Mouse (Mus musculus): ENCODE results near the gene Aggf1. TPM values are rescaled to one million over a fixed set of nuclear protein-coding genes. Genes with fewer than 3 reads are reported as not detected.
A peak's percentile ranks its signal among the peaks of the same experiment; 100 is the strongest.

Aggf1 gene
- total RNA-seq, 4 experiments from 2014 or later = 21.2 to 26.1 (median 23.6) TPM

DNA sequence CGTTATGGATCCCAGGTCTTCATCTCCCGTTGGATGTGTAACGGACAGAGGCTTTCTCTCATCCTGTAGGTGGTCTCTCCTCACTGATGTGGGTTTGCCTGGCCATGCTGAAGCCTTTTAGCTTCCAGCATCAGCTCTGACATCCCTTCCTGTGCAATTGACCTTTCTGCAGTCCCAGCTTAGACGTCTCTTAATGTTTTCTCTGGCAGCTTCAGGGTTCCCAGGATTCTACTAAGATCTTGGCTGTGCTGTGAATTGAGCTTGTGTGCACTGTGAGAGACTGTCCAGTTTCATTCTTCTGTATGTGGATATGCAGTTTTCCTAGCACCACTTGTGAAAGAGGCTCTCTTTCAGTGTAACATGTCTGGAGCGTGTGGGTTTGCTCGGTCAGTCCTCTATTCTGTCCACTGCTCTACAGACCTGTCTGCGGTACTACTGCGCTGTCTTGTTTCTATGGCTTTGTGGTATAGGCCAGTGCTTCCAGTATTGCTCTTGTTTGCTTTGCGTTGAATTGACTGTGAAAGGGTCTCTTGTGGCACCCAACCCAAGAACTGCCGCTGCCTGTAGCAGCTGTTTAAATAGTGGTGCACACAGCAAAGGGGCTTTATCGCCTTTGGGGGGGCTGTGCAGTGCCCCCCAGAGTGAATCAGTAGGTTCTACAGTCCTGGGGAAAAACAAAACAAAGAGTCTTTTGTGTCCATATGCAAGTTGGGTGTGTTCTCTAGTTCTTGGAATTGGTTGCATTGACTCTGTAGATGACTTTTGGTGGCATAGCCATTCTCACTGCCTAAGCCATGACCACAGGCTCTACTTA lies 42.9 kb downstream of the Aggf1 start:
- DNase-seq (ENCODE audit: low spot score) = no peak

DNA sequence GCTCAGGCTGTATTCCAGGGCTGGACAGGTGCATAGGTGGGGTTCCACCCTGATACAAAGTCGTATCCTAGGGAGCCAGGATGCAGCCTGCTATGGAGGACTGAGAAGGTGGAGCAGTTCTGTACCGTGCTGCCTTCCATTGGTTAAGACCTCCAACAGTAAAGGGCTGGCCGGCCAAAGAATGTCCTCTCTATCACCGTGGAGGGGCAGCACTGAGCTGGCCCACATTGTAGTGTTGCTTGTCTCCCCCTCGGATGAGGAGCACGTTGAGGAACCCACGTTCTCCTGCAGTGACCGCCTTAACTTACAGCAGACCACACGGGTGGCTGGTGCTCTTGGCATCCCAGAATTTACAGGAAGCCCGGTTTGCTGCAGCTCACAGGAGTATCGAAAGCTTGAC lies 44.6 kb downstream of the Aggf1 start:
- DNase-seq (ENCODE audit: low spot score) = no peak

DNA sequence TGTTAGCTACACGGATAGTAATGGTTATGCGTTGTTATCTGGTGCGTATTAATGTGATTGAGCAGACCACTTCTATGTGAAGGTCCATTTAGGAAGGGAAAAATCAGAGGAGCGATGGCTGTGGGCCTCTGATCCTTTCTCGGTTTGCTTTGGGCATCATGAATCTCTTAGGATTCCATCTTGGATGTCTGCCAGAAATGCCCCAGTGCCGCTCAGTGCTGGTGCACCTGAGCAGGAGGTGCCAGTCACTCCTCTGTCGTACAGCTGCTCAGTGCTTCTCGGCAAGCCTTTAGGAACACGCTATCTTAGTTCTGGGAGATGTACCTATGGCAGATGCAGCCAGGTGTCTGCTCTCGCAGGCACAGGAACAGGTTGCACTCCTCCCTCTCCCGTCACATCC lies 46.4 kb downstream of the Aggf1 start:
- DNase-seq (ENCODE audit: low spot score) = no peak

DNA sequence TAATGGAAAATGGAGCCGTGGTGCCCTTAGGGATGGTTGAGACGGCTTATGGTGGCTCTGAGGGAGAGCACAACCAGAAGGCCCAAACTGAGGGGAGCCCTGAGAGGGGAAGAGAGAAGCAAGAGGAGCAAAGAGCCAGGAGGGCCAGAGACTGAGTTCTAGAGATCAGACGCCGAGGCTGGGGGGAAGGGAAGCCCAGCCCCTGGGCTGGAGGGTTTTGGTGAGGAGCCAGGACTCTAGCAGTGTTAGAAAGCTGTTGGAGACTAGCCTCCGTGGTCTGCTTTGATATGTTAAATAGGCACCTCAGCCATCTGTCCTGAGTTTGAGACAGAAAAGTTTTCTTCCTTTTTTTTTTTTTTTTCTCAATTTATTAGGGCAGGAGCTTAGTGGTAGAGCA lies 47.8 kb downstream of the Aggf1 start:
- no peak for DNase-seq (ENCODE audit: low spot score)

DNA sequence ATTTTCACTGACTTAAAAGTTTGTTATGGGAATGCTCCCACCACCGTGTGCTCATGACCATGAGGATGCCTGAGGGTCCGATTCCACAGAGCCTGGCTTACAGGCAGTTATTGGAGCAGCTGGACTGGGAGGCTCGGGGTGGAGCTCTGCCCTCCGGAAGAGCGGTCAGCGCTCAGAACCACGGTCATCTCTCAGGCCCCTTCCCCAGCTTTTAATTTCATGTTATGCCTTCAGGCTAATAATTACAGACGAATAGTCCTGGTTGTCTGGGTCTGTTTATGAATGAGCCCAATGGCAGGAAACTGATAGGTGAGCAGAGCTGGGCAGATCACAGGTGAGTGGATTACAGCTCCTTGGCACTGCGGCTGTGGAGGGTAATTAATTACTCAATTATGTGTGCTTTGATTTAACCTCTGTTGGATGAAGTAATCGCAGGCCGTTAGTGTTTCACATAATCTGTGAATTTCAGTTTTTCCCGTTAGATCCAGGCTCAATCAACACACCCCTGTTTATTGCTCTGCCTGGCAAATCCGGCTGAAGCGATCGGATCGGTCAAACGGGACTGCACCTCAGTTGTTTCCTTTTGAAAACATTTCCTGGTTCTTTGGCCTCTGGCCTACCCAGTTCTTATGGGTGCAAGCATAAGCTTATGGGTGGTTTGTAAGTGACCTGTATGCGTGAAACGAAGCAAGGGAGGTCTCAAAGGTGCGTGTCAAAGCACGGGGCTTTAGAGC lies 48.4 kb downstream of the Aggf1 start:
- DNase-seq (ENCODE audit: low spot score) = no peak

DNA sequence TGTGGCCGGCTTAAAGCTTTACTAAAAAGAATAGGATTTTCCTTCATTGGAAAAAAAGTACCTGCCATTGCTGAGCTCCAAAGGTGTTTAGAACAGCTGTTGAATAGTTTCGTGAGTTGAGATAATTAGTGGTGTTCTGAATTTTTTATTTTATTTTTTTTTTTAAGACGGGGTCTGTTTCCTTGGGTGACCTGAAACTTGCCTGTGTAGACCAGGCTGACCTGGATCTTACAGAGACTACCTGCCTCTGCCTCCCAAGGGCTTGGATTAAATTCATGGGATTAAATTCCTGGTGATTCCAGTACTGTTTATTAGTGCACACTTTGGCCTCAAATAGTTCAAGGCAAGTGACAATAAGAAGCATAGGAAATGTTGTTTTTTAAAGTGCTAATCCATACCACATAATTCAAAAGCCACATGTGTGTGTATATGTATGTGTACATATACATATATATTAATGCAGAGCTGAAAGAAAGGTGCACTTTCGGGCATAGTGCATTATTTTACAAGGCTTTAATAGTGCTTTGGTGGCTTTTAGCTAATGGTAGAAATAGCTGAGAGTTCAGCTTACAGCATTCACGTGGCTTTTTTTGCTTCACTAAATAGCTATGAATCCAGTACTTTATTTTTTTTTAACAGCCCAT lies 49.1 kb downstream of the Aggf1 start:
- no peak for DNase-seq (ENCODE audit: low spot score)

DNA sequence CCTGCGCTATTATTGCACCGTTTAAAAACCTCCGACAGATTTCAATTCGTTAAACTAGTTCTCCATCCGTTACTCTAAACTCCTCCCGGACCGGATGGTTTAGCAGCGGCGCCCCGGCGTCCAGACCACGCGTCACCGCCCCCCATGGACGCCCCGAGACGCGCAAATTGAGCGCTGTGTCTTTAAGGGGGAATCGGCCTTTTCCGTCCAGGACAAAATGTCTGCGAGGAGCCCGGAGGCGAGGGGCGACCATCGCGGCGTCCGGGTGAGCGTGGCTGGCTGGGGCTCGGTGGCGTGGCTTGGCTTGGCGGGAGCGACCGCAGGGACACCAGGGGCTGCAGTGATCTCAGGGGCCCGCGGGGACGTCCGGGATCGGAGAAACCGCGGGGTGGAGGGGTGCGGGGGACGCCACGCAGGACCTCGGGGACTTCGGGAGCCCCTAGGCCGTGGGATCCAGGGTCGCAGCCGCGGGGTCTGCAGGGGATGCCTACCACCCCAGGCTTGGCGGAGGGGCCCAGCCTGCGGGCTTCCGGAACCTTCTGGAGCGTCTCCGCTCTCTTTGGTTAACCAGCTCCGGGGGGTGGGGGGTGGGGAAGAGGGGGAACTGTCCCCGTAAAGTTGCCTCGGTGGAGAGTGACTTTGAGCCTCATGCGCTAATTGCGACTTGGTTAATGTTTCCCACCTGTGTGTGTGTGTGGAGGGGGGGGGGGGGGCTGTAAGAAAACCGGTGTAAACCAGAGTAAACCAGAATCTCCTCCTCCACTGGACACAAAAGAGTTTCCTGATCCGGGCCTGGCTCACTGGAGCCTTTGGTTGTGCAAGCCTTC lies 49.9 kb downstream of the Aggf1 start:
- DNase-seq (ENCODE audit: low spot score) = peak; percentile 68

DNA sequence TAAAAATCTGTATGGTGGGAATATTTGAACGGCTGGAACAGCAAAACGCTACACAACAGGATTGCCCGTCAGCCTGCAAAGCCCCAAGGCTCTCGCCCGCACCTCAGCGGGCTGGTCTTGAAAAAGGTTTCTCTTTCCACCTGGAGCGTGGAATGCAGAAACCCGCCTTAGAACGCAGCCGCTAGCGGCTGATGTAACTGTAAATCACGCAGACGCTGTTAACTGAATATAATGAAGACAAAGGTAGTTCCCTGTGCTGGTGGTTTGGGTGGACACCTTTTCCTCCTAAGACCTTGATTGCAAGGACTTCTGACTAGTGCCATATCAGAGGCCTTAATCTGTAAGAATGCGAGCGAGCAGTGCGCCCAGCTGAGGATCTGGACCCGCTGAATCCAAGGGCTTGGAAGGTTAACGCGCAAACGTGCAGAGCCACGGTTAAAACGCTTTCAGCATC lies 50.5 kb downstream of the Aggf1 start:
- DNase-seq (ENCODE audit: low spot score) = no peak

DNA sequence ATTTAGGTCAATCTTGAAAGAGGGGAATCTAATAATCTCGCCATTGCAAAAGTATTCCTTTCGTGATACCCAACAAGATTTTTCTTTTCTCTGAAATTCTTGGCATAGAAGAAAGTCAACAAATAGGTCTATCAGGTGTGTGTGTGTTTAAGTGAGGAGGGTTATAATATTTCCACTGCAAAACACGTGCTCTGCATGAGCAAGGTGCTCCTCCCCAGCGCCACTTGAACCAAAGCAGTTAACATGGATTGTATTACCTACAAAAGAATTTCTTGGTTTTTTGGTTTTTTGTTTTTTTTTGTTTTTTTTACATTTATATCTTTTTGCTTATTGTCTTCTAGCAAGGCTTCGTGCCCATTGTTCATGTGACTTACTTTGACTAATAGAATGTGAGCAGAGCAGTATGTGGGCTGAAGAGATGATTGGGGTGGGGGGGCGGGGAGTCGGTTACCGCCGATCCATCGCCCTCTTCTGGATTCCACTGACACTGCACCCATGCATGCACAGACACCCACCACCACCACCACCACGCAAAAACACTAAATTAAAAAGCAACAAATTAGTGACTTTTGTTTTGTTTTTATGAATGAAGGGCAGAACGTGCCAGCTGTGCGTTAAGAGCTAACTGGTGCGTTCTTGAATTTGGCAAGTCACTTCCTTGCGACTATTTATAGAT lies 51.1 kb downstream of the Aggf1 start:
- peak; percentile 44 for DNase-seq (ENCODE audit: low spot score)

DNA sequence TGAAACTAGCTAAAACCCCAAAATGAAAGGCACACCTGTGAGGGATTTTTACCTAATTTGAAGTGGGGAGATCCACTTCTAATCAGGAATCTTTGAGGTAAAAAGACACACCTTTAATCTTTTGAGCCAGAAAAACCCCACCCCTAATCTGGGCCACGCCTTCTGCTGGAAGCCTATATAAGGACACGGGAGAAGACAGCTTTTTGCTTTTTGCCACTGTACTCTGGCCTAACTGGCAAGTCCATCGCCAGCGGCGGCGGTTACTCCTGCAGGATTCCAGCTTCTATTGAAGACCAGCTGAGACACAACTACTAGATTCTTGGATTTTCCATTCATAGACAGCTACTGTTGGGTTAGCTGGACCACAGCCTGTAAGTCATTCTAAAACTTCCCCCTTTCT lies 51.8 kb downstream of the Aggf1 start, which contains the start of gene Zbed3:
TSS of gene Zbed3 (plus strand) at position 213 of the 400 bp plus-strand sequence.
- no peak for DNase-seq (ENCODE audit: low spot score)

DNA sequence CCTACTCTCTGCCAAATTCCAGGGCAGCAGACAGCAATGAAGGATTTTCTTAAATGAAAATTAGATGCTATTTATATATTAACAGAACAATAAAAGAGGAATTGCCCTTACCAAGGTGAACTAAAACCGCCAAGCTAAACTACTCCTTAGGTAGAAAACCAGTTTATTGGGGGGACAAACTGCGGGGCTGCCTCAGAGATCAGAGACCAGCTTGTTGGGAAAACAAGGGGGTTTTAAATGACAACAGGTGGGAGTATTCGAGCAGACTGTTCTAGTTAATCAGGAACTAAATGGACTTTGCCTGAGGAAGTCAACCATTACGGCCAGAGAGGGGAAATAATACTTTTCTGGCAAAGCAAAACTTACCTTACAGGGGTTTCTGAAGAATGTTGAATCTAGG lies 54.7 kb downstream of the Aggf1 start:
- DNase-seq (ENCODE audit: low spot score) = no peak

DNA sequence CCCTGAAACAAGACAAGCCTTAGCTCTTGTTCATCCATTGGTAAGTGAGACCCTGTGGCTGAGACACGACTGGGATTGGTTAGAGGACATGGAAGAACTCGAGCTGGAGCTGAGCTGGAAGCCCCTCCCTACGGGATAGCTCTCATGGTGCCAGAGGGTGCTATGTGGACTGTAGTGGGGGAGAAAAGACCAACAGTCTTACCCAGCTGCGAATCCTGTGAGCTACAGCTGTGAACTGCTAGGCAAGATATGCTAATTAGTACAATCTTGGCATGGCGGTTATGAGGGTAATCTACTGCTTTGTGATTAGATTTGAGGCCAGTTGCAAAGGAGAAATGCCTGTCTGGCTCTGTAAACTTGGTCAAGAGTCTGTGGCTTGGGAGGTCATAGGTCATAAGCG lies 56.0 kb downstream of the Aggf1 start:
- DNase-seq (ENCODE audit: low spot score) = no peak

DNA sequence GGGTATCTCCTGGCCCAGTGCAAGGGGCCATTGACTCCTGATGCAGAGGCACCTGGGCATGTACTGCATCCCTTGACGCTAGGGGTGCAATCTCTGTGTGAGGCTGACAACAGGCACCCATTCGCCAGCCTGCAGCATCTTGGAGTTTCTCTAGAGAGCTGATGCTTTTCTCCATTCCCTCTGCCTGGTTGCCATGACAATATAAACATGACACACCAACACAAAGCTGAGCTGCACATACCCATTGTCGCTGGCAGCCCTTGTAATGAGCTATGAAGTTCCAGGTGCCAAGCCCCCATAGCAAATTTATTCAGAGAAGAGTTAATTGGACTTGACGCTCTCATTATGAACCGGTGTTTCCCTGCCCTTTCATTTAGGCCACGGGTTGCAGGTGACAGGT lies 63.1 kb downstream of the Aggf1 start:
- DNase-seq (ENCODE audit: low spot score) = no peak

DNA sequence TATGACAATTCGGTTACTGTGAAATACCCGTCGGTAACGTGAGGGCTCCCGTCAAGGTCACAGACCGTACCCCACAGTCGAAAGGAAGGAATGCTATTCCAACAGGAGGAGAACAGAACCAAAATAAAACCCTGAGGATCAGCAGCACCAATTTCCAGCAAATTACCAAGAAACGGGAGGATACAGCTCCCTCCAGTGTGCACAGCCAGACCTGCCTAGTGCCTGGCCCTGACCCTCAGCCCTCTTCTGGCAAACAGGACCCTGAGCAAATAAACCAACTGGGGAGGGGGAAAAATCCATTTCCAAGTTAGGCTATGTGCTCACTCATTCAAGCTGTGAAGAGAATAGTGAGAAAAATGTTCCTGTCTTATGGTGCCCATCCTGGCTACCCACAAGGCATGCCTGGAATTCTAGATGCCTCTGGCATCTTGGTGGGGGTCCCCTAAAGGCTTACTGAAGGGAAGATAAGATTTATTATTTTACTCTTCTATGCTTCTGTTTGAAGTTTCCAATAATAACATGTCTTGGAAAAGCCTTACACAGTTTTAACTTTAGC lies 68.0 kb downstream of the Aggf1 start:
- no peak for DNase-seq (ENCODE audit: low spot score)

DNA sequence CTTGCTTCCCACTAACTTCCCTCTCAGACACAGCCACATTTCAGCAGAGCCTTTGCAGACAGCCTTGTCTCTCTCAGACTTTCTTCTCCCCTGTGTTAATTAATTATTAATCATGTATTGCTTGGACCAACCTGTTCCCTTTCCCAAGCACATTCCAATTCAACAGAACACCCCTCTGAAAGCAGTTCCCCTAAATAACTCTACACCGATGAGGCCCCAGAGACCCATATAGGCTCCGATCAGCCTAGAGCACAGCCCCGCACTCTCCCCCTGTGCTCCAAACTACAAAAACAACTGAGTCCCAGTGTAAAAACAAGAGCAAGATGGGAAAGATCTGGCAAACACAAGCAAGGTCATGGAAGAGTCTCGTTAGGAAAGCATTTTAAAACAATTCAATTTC lies 68.6 kb downstream of the Aggf1 start:
- DNase-seq (ENCODE audit: low spot score) = no peak

Other genes starting within 250 kb of the Aggf1 start
- 1 to 10 TPM; 2.5 to 5.2 (median 3.2) TPM for gene Pde8b, start 125.0 kb downstream of the Aggf1 start, total RNA-seq (2022)
- gene Zbed3, start 51.7 kb downstream of the Aggf1 start, total RNA-seq (2022) = 10 to 100 TPM; 11.7 to 16.0 (median 14.4) TPM
- gene Crhbp, start 69.6 kb upstream of the Aggf1 start, total RNA-seq (2022) = not detected
- not detected for gene S100z, start 103.4 kb upstream of the Aggf1 start, total RNA-seq (2022)
- under 1 TPM; 0.31 to 0.72 (median 0.66) TPM for gene F2rl1, start 149.9 kb upstream of the Aggf1 start, total RNA-seq (2022)
- gene F2r, start 243.1 kb upstream of the Aggf1 start, total RNA-seq (2022) = 10 to 100 TPM; 19.6 to 24.5 (median 21.5) TPM

Measured in heart, adult 8-10 months (tissue).